Mouse (Mus musculus) adrenal gland, adult 8-10 months (tissue): ENCODE results near the gene Ankrd34b. TPM values are rescaled to one million over a fixed set of nuclear protein-coding genes. Genes with fewer than 3 reads are reported as not detected.

Source experiments
- total RNA-seq, 4 experiments: library from RNA; stranded (reverse); gene quantifications; 2 replicates each; pipeline ENCODE4 v1.2.4; 2022

Ankrd34b gene
- total RNA-seq, 4 experiments from 2014 or later, result 0.64 to 1.2 (median 1.1) TPM

Other genes starting within 250 kb of the Ankrd34b start
- gene Gm20379, start 119.9 kb upstream of the Ankrd34b start, total RNA-seq, result not detected
- gene Dhfr, start 71.2 kb upstream of the Ankrd34b start, total RNA-seq, result 1 to 10 TPM; 3.3 to 3.6 (median 3.4) TPM
- 10 to 100 TPM; 21.4 to 29.9 (median 26.2) TPM for gene Msh3, start 70.9 kb upstream of the Ankrd34b start, total RNA-seq
- 1 to 10 TPM; 4.2 to 9.2 (median 7.1) TPM for gene Fam151b, start 58.1 kb downstream of the Ankrd34b start, total RNA-seq
- gene Zfyve16, start 105.0 kb downstream of the Ankrd34b start, total RNA-seq, result 10 to 100 TPM; 23.9 to 39.6 (median 30.0) TPM
- not detected for gene Spz1, start 150.3 kb downstream of the Ankrd34b start, total RNA-seq
- 100 to 1,000 TPM in 2 of 4 experiments, 10 to 100 TPM in 2; 59.0 to 203 (median 126) TPM for gene Serinc5, start 185.2 kb downstream of the Ankrd34b start, total RNA-seq